Mouse (Mus musculus): ENCODE results near the gene Klkb1. TPM values are rescaled to one million over a fixed set of nuclear protein-coding genes. Genes with fewer than 3 reads are reported as not detected.

The Klkb1 gene
- polyA plus RNA-seq, 1 experiment: not detected

DNA sequence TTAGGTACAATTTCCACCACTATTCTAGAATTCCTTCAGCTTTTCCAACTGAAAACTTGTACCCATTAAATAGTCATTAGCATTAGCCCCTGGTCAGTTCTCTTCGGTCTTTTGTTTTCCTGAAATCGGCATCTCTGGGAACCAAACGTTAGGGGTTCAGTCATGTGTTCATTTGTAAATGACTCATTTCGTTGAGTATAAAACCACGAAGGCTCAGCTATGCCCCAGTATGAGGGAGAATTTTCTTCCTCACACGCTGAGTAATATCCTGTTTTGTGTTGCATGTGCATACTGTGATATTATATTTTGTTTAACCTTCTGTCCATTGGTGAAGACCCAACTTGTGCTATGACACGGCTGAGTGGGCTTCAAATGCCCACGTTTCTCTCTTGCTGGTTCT lies 36.2 kb downstream of the Klkb1 start:
- Histone ChIP-seq H3K79me2 (ENCODE audit: control insufficient read depth, insufficient read depth) (no peaks in the 10 kb centered on the region), H3ac (ENCODE audit: control insufficient read depth, insufficient read length, low read depth) (no peak overlapping the region), H3K79me3 (ENCODE audit: low read depth) (no peaks in the 10 kb centered on the region), H3K36me3 (ENCODE audit: control insufficient read depth, insufficient read depth) (no peaks in the 10 kb centered on the region), H3K4me3 (ENCODE audit: insufficient read depth, poor library complexity, severe bottlenecking) (no peak overlapping the region), H3K27me3 (ENCODE audit: control insufficient read depth, insufficient read depth, insufficient read length) (no peaks in the 10 kb centered on the region)
- TF ChIP-seq MYOG (IDR thresholded peaks at IDR 0.05; ENCODE audit: control insufficient read depth, extremely low read depth, insufficient read length): no peak
- no peak for TF ChIP-seq CTCF (IDR thresholded peaks at IDR 0.05; ENCODE audit: control insufficient read depth, insufficient read depth, insufficient read length)
- TF ChIP-seq CEBPB (IDR thresholded peaks at IDR 0.05; ENCODE audit: low read depth): no peak
- TF ChIP-seq MYOD1 (IDR thresholded peaks at IDR 0.05; ENCODE audit: control insufficient read depth, insufficient read length, low read depth): no peak
- TF ChIP-seq FOSL1 (IDR thresholded peaks at IDR 0.05; ENCODE audit: insufficient read depth, low read length, poor library complexity, severe bottlenecking): no peak
- TF ChIP-seq USF1 (IDR thresholded peaks at IDR 0.05; ENCODE audit: low read depth): no peak
- TF ChIP-seq MAX (IDR thresholded peaks at IDR 0.05): no peak

DNA sequence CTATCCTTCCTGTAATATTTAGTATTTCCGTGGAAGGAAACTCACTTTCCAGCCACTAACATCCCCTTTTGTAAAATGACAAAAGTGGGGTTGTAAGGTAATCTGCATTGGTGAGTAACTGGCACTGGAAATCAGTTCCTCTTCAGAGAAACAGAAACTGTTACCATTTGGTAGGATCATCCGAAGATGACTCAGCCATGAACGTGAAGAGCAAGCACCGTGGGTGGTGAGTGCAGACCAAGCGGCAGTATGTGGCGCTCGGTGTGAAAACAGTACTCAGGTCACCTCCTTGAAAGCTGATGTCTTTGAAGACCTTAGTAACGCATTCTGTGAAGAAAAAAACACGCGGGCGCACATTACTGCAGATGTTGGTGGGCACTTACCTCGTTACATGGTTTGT lies 39.6 kb downstream of the Klkb1 start:
- H3K36me3 ChIP-seq (ENCODE audit: control insufficient read depth, insufficient read depth): no peaks in the 10 kb centered on the region
- no peaks in the 10 kb centered on the region for H3K79me2 ChIP-seq (ENCODE audit: control insufficient read depth, insufficient read depth)
- TF ChIP-seq USF1 (IDR thresholded peaks at IDR 0.05; ENCODE audit: low read depth) (no peak), MYOG (IDR thresholded peaks at IDR 0.05; ENCODE audit: control insufficient read depth, extremely low read depth, insufficient read length) (no peak), FOSL1 (IDR thresholded peaks at IDR 0.05; ENCODE audit: insufficient read depth, low read length, poor library complexity, severe bottlenecking) (no peak), MYOD1 (IDR thresholded peaks at IDR 0.05; ENCODE audit: control insufficient read depth, insufficient read length, low read depth) (no peak), CTCF (IDR thresholded peaks at IDR 0.05; ENCODE audit: control insufficient read depth, insufficient read depth, insufficient read length) (no peak), CEBPB (IDR thresholded peaks at IDR 0.05; ENCODE audit: low read depth) (no peak), MAX (IDR thresholded peaks at IDR 0.05) (no peak)
- H3K79me3 ChIP-seq (ENCODE audit: low read depth): no peaks in the 10 kb centered on the region
- H3K4me3 ChIP-seq (ENCODE audit: insufficient read depth, poor library complexity, severe bottlenecking): no peak overlapping the region
- no peaks in the 10 kb centered on the region for H3K27me3 ChIP-seq (ENCODE audit: control insufficient read depth, insufficient read depth, insufficient read length)
- no peak overlapping the region for H3ac ChIP-seq (ENCODE audit: control insufficient read depth, insufficient read length, low read depth)

DNA sequence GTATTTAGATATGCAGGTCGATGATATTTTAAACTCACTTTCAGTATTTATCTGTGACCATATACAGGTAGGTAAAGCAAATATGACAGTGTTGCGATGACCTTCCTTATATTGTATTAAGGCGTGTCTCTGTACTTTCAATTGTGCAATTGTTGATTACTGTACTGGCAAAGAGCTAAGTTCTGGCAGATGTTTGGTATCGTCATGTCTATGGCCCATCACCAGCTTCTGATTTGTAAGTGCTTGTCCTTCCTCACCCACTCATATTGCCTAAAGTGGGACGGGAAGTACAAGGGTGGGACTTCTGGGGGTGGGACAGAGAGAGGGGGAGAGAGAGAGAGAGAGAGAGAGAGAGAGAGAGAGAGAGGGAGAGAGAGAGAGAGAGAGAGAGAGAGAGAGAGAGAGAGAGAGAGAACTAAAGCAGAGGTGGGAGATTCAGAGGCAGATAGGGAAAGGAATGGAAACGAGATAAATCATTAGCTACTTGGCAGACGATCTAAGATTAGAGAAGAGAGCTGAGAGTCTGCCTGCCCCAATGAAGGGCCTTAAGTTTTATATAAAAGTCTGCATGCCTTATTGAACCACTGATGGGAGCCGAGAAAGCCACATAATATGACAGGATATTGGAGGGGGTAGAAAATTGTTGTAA lies 40.3 kb downstream of the Klkb1 start:
- no peaks in the 10 kb centered on the region for H3K36me3 ChIP-seq (ENCODE audit: control insufficient read depth, insufficient read depth)
- no peak overlapping the region for H3ac ChIP-seq (ENCODE audit: control insufficient read depth, insufficient read length, low read depth)
- TF ChIP-seq MYOG (IDR thresholded peaks at IDR 0.05; ENCODE audit: control insufficient read depth, extremely low read depth, insufficient read length) (no peak), MYOD1 (IDR thresholded peaks at IDR 0.05; ENCODE audit: control insufficient read depth, insufficient read length, low read depth) (no peak), FOSL1 (IDR thresholded peaks at IDR 0.05; ENCODE audit: insufficient read depth, low read length, poor library complexity, severe bottlenecking) (no peak), MAX (IDR thresholded peaks at IDR 0.05) (no peak), USF1 (IDR thresholded peaks at IDR 0.05; ENCODE audit: low read depth) (no peak), CTCF (IDR thresholded peaks at IDR 0.05; ENCODE audit: control insufficient read depth, insufficient read depth, insufficient read length) (no peak), CEBPB (IDR thresholded peaks at IDR 0.05; ENCODE audit: low read depth) (no peak)
- H3K79me2 ChIP-seq (ENCODE audit: control insufficient read depth, insufficient read depth): no peaks in the 10 kb centered on the region
- no peak overlapping the region for H3K4me3 ChIP-seq (ENCODE audit: insufficient read depth, poor library complexity, severe bottlenecking)
- no peaks in the 10 kb centered on the region for H3K27me3 ChIP-seq (ENCODE audit: control insufficient read depth, insufficient read depth, insufficient read length)
- H3K79me3 ChIP-seq (ENCODE audit: low read depth): no peaks in the 10 kb centered on the region

- no peak overlapping the region for H3K4me3 ChIP-seq (ENCODE audit: insufficient read depth, poor library complexity, severe bottlenecking)
- no peaks in the 10 kb centered on the region for H3K79me2 ChIP-seq (ENCODE audit: control insufficient read depth, insufficient read depth)
- TF ChIP-seq MYOD1 (IDR thresholded peaks at IDR 0.05; ENCODE audit: control insufficient read depth, insufficient read length, low read depth) (no peak), CEBPB (IDR thresholded peaks at IDR 0.05; ENCODE audit: low read depth) (no peak), MAX (IDR thresholded peaks at IDR 0.05) (no peak), FOSL1 (IDR thresholded peaks at IDR 0.05; ENCODE audit: insufficient read depth, low read length, poor library complexity, severe bottlenecking) (no peak), CTCF (IDR thresholded peaks at IDR 0.05; ENCODE audit: control insufficient read depth, insufficient read depth, insufficient read length) (no peak), MYOG (IDR thresholded peaks at IDR 0.05; ENCODE audit: control insufficient read depth, extremely low read depth, insufficient read length) (no peak), USF1 (IDR thresholded peaks at IDR 0.05; ENCODE audit: low read depth) (no peak)
- H3K27me3 ChIP-seq (ENCODE audit: control insufficient read depth, insufficient read depth, insufficient read length): no peaks in the 10 kb centered on the region
- no peaks in the 10 kb centered on the region for H3K36me3 ChIP-seq (ENCODE audit: control insufficient read depth, insufficient read depth)
- no peak overlapping the region for H3ac ChIP-seq (ENCODE audit: control insufficient read depth, insufficient read length, low read depth)
- H3K79me3 ChIP-seq (ENCODE audit: low read depth): no peaks in the 10 kb centered on the region
Measured at GRCm38 (mm10) chr8:45253586-45253985, 41.1 kb downstream of the Klkb1 start.

DNA sequence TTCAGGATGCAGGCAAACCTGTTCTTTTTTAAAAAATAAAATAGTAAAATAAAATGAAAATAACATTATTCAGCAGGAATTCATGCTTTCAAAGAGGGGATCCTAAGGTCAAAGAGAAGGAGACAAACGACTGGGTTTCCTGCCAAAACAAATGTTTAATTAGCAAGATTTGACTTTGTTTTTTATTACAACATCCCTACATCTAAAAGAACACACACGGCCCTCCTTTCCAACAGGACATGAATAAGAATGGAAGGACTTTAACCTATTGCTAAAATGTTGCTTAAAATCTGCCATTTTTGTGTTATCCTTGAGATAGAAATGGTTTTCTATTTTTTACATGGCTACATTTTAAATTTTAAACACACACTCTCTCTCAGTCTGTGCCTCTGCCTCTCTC lies 41.5 kb downstream of the Klkb1 start:
- no peaks in the 10 kb centered on the region for H3K27me3 ChIP-seq (ENCODE audit: control insufficient read depth, insufficient read depth, insufficient read length)
- H3K4me3 ChIP-seq (ENCODE audit: insufficient read depth, poor library complexity, severe bottlenecking): no peak overlapping the region
- H3K79me2 ChIP-seq (ENCODE audit: control insufficient read depth, insufficient read depth): no peaks in the 10 kb centered on the region
- TF ChIP-seq FOSL1 (IDR thresholded peaks at IDR 0.05; ENCODE audit: insufficient read depth, low read length, poor library complexity, severe bottlenecking) (no peak), CTCF (IDR thresholded peaks at IDR 0.05; ENCODE audit: control insufficient read depth, insufficient read depth, insufficient read length) (no peak), MYOD1 (IDR thresholded peaks at IDR 0.05; ENCODE audit: control insufficient read depth, insufficient read length, low read depth) (no peak), CEBPB (IDR thresholded peaks at IDR 0.05; ENCODE audit: low read depth) (no peak), MAX (IDR thresholded peaks at IDR 0.05) (no peak), USF1 (IDR thresholded peaks at IDR 0.05; ENCODE audit: low read depth) (no peak)
- H3K36me3 ChIP-seq (ENCODE audit: control insufficient read depth, insufficient read depth): no peaks in the 10 kb centered on the region
- no peaks in the 10 kb centered on the region for H3K79me3 ChIP-seq (ENCODE audit: low read depth)
- no peak overlapping the region for H3ac ChIP-seq (ENCODE audit: control insufficient read depth, insufficient read length, low read depth)
